Mouse (Mus musculus) cortical plate, adult 2 months (tissue): Measurements from ENCODE around the gene Gpnmb. TPM values are rescaled to one million over a fixed set of nuclear protein-coding genes. Genes with fewer than 3 reads are reported as not detected.

Experiments used
- H3K27ac ChIP-seq: fragments of 200-500 bp; 2 replicates; pipeline ENCODE4 v1.5.1; 2012; ENCODE audit warnings: low read length, control low read depth, inconsistent platforms; ENCODE audit not compliant: insufficient read depth
- H3K4me1 ChIP-seq: fragments of 200-500 bp; 2 replicates; pipeline ENCODE4 v1.6.1; 2011; ENCODE audit warnings: low read length; ENCODE audit not compliant: control insufficient read depth, insufficient read depth
- H3K4me3 ChIP-seq: fragments of 200-500 bp; 2 replicates; pipeline ENCODE4 v1.5.1; 2011; ENCODE audit warnings: mild to moderate bottlenecking, low read length, control low read depth; ENCODE audit not compliant: insufficient read depth
- CTCF ChIP-seq: fragments of 200-500 bp; IDR thresholded peaks from 2 replicates; pipeline ENCODE4 v1.5.1; 2011; ENCODE audit warnings: mild to moderate bottlenecking, control low read depth, low read length; ENCODE audit not compliant: insufficient read depth; ENCODE audit errors: extremely low read depth
- POLR2A ChIP-seq: fragments of 200-500 bp; IDR thresholded peaks from 2 replicates; pipeline ENCODE4 v1.6.1; 2011; ENCODE audit warnings: mild to moderate bottlenecking, low read length, control low read depth; ENCODE audit not compliant: insufficient read depth; ENCODE audit errors: extremely low read depth
- polyA plus RNA-seq: library from polyadenylated mRNA; depleted of rRNA; stranded (reverse); fragments of >200 nt; gene quantifications from 2 replicates; pipeline ENCODE4 v1.2.3, GENCODE M21; 2012

The Gpnmb gene
- polyA plus RNA-seq, 1 experiment = 0.92 TPM

GRCm38 (mm10) chr6:49094968-49095367 is 58.6 kb downstream of the Gpnmb start:
- no peak overlapping the region for H3K27ac ChIP-seq
- peaks cover 7% of the 10 kb centered on the region for H3K4me1 ChIP-seq
- TF ChIP-seq POLR2A = no peak
- TF ChIP-seq CTCF = no peak
- H3K4me3 ChIP-seq = no peak overlapping the region

- Histone ChIP-seq H3K27ac (peak overlapping the region; percentile 48; the same call in 1 of the 2 replicates), H3K4me3 (no peak overlapping the region), H3K4me1 (peaks cover 7% of the 10 kb centered on the region)
- no peak for TF ChIP-seq CTCF
- TF ChIP-seq POLR2A = no peak
Measured at GRCm38 (mm10) chr6:49096421-49096820, 60.1 kb downstream of the Gpnmb start.

DNA sequence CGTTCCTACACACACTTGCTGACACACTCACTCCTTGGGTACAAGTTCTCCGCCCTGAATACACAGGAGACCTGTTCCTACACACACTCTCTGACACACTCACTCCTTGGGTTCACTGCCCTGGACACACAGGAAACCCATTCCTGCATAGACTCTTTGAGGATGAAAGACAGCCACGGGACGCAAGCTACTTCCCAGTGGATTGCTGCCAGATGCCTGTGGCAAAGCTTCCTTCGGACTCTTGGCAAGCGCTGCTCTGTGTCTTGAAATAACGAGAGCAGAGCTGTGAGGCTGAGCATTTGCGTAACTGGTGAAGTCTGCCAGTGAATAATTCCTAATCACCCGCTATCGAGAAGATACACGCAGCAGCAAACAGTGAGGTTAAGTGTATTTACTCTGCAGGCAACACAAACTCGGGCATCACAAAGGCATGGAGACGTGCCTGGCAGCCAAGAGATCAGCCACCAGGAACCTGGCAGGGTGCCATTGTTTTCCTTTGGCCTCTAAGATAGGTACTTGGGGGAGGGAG is 60.7 kb downstream of the Gpnmb start:
- TF ChIP-seq CTCF (no peak), POLR2A (no peak)
- Histone ChIP-seq H3K27ac (peak overlapping the region; percentile 48; the same call in 1 of the 2 replicates), H3K4me1 (peaks cover 7% of the 10 kb centered on the region), H3K4me3 (no peak overlapping the region)

- Histone ChIP-seq H3K27ac (no peak overlapping the region), H3K4me3 (no peak overlapping the region), H3K4me1 (peaks cover 7% of the 10 kb centered on the region)
- TF ChIP-seq POLR2A (no peak), CTCF (no peak)
Measured at GRCm38 (mm10) chr6:49097596-49098110, 61.3 kb downstream of the Gpnmb start.

DNA sequence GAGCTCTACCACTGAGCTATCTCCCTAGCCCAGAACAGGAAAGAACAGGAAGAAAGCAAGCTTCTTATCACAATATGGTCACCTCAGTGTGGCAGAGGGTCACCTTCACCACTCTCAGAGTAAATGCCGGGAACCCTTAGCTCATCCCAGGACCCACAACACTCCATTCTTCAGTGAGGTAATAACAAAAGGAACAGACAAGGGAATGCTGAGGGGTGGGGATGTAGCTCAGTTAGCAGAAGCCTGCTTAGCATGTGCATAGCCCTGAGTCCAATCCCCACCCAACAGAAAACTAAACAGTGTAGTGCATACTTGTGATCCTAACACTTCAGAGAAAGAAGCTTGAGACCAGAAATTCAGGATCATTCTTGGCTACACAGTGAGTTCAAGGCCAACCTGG is 62.7 kb downstream of the Gpnmb start:
- Histone ChIP-seq H3K4me1 (peaks cover 7% of the 10 kb centered on the region), H3K27ac (no peak overlapping the region), H3K4me3 (no peak overlapping the region)
- TF ChIP-seq POLR2A = no peak
- no peak for TF ChIP-seq CTCF

DNA sequence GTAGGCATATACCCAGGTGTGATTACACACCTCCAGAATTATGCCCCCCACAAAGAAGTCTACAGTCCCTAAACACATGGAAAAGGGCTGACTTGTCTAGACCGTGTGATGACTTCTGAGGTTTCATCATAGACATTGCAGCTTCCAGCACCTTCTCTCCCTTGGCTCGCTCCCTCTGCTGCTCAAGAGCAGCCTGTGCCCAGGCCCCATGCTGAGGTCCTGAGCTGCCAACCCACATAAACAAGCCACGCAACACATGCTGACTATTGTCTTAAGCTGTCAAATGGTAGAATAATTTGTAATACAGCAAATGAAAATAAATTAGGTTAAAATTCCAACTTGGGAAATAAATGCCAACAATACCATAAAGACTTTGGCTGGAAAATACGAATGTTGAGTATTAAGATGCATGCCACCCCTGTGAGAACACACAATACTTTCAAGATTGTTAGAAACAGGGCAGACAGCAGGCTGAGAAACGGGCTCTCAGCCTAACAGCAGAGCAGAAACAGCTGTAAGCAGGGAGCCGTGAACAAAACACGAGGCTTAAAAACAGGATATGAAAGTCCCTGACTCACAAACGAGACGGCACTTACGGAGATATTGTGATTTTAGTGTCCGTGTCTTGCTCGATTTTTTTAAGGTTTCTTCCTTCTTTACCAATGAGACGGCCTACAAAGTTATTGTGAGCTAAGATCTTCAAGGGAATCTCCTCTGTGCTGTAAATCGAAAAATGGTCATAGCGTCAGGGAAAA is 70.6 kb downstream of the Gpnmb start:
- no peak for TF ChIP-seq CTCF
- no peak for TF ChIP-seq POLR2A

GRCm38 (mm10) chr6:49109196-49109595 is 72.8 kb downstream of the Gpnmb start:
- no peak overlapping the region for H3K4me3 ChIP-seq
- no peaks in the 10 kb centered on the region for H3K4me1 ChIP-seq
- H3K27ac ChIP-seq = no peak overlapping the region
- no peak for TF ChIP-seq POLR2A
- no peak for TF ChIP-seq CTCF

More for the DNA sequence above, 70.6 kb downstream of the Gpnmb start:
- no peak overlapping the region for H3K4me3 ChIP-seq
- H3K27ac ChIP-seq = no peak overlapping the region
- no peaks in the 10 kb centered on the region for H3K4me1 ChIP-seq

DNA sequence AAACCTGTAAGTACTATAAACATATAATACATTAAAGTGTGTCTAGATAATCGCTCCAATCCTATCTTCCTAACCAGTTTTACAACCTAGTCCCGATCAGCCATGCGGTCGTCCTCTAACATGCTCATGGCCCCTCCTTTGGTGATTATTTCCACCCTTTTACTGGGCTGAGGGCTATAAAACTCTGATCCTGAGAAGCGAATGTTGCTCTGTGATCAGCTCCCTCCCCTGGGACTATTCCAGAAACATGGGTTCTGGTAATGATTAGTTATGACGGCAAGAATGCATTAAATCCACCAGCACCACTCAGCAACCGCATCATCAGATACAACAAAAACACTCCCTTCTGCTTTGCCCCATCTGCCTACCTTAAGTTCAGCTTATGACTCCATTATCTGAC is 77.5 kb downstream of the Gpnmb start:
- TF ChIP-seq POLR2A = no peak
- TF ChIP-seq CTCF = no peak
- Histone ChIP-seq H3K4me3 (no peak overlapping the region), H3K27ac (no peak overlapping the region), H3K4me1 (no peaks in the 10 kb centered on the region)

GRCm38 (mm10) chr6:49114457-49114856 is 78.1 kb downstream of the Gpnmb start:
- Histone ChIP-seq H3K4me1 (no peaks in the 10 kb centered on the region), H3K4me3 (no peak overlapping the region), H3K27ac (no peak overlapping the region)
- TF ChIP-seq POLR2A = no peak
- no peak for TF ChIP-seq CTCF

DNA sequence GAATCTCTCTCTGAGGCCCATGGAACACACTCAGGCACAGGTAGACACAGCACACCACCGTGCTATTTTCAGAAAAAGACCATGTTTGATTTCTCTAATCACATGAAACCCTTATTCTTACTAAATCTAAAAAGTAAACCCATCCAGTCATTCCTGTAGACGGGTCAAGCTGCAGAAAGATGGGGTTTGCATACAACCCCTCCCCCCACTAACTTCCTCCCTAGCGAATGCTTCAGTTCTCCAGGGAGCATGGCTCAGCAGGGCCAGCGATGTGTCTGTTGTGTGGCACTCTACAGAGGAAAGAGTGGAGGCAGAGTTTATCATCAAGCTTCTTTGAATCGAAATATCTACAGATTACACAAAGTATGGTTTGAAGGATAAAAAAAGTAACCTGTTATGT is 79.2 kb downstream of the Gpnmb start:
- TF ChIP-seq POLR2A (no peak), CTCF (no peak)
- Histone ChIP-seq H3K4me1 (no peaks in the 10 kb centered on the region), H3K27ac (no peak overlapping the region), H3K4me3 (no peak overlapping the region)
